Mouse (Mus musculus): ENCODE measurements around the gene Mafg. TPM values are rescaled to one million over a fixed set of nuclear protein-coding genes. Genes with fewer than 3 reads are reported as not detected.

Gene Mafg
- total and polyA plus RNA-seq, 3 experiments = 48.1 to 66.9 (median 60.7) TPM

DNA sequence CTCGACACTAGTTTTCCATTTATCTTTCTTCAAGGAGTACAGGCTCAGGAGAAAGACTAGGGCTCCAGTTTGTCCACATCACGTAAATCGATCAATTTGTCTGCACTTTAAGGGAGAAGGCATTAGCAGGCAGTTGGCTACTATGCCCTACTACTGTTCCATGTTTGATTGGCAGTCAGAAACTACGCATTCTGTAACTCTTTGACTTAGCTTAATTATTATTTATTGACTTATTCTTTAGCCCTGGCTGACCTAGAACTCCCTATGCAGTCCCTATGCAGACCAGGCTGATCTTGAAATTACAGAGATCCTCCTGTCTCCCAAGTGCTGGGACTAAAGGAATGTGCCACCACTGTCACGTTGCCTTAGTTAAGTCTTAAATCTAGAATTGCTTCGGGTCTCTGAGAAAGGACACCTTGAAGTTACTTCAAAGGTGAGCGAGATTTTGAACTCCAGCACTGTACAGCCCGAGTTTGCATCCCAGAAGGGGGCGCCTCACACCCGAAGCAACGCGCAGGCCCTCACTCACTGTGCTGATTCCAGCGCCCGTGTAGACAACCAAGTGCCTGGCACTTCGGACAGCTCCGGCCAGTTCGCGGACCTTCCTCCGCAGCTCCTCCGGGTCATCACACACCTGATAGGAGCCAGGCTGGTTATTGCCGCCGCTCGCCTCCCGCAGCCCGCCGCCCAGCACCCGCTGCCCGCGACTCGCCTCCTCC lies 9.3 kb downstream of the Mafg start:
- peak; percentile 80 for DNase-seq

DNA sequence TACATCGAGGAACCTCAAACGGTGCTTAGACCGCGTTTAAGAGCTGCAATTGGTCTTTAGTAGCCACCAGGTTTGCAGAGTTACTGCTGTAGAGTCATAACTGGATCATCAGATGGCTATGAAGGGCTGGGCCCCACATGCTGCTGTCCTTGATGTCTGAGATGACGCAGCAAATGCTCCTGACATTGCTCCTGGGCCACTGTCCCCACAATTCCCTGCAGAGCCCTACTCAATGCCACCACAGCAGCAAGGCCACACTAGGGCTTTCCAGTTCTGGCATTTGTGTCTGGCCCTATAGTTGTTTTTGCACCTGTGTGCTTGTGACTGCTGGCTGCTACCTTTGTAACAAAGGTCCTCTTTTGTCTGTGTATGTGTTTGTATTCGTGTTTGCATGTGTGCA lies 10.6 kb downstream of the Mafg start:
- DNase-seq = peak; percentile 78

DNA sequence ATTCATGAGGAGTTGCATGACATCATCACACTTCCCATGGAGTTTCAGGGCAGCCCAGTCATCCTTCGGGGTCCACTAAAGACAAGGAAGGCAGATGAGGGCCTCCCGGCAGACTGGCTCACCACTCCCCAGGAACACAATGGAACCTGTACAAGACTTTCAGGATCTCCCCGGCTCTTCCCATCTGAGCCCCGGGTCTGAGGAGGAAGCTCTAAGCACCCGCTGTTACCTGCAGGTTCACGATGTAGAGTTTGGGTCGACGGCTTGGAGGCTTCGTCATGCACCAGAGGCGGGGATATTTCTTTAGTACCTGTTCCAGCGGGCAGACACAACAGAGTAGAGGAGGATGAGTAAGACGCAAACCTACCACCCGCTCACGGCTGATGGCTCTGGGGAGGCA lies 13.2 kb downstream of the Mafg start:
- peak; percentile 1 for DNase-seq

DNA sequence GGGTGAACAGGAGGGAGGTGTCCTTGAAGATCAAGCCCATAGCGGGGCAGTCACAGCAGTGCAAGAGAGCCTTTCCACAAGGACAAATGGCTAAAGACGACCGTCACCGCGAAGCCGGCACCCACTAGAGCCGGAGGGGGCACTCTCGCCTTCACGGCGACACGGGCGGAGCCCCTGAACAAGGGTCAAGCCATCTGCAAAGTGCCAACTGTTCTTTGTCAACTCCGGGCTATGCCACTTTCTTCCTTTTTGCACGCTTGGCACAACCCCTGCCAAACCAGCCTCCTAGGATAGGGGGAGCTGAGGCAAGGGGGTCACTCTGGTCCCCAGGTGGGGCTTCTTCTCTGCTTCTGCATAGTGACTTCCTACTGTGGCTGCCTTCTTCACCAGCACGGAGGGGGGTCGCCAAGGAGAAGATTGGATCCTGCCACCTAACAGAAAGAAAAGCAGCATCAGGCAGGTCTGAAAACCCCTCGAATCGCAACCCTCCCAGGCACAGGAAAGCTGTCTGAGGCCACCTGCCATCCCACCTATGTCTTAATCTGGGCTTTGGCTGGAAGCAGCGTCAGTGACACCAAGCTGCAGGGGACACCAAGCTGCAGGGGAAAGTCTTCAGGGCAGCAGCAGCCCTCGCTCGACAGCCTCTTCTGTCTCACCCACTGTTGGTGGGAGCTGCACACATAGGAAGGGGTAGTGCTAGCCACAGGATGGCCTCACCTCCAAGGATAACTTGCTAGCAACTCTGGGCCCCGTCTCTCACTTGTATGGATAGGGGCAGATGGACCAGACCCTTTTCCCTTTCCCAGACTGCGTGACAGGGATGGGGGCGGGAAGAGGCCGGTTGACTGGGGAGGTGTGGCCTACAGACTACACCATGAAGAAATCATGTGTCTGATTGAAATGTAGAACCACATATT lies 14.5 kb downstream of the Mafg start:
- peak; percentile 55 for DNase-seq

DNA sequence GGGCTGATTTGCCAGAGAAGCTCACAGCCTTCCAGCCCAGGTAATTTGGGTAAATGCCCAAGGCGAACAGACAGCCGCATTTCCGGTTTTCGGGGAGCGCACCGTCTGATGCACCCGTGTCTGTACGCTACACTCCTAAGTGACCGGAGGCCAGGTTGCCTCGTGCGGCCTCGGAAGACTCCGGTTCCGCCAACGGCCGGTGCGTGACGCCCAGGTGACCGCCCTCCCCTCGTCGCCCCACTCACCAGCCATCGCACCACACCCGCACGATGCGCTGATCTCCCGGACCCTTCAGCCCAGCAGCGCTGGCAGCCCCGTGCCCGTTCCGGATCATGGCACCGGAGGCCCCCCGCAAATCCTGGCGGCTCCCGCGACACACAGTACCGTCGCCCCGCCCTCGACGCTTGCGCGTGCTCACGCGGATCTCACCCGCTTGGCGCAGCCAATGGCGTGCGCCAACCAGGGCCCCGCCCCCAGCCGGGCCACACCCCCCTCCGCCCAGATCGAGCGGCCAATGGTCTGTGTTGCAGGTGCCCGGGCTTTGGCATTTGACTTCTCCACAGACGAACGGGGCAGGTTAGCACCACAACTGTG lies 15.8 kb downstream of the Mafg start, which contains the start of gene Pcyt2:
Pcyt2 (minus strand) TSS at position 418 of the 594 bp plus-strand sequence.
- DNase-seq = peak; percentile 97

DNA sequence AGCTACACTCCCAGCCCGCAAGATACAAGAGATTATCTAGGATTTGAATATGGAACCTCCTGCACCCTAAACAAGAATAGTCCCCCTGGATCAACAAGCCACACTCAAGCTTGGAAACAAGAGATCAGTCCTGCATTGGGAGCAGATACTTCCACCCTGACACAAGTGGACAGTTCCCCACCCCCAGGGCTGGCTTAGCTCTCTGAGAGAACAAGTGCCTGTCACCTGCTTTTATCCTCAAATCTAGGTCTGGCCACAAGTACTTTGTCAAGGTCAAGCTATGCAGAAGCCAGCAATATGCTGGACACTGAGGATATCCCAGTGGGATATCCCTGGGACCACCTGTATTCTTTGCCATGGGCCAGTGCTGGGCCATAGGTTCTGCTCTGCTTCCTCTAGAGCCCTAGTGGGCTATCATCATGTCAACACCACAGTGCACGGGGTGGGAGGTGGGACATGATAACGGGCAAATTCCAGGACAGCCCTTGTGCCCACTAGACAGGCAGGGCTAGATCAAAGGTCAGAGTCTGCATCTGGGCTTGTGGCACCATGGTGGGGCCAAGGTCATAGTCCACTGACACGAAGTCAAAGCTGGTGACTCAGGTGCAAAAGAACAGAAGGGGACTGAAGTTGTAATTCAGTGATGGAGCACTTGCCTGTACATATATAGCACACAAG lies 16.6 kb downstream of the Mafg start:
- DNase-seq = peak; percentile 31

DNA sequence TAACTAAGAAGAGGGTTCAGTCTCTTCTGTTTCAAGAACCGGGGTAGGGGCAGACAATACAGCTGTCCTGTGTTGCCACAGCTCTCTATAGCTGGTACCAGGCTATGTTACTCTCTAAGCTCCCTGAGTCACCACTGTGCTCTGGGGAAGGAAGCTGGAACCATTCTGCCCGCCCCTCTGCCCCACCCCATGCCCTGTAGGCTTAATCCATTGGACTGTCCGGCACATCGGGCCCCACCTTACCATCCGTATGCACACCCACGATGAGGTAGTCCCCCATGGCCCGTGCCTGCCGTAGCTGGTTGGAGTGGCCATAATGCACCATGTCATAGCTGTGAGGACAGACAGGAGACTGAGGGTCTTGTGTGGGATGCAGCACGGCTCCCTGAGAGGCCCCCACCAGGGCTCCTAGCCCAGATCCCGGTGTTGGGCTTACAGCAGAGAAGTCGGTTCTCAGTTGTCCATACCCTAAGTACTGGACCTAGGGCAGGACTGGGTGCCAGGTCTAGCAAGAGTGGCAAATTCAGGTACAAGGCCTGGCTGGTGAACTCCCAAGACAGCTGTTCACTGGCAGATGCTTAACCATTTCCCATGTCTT lies 17.7 kb downstream of the Mafg start:
- no peak for DNase-seq

DNA sequence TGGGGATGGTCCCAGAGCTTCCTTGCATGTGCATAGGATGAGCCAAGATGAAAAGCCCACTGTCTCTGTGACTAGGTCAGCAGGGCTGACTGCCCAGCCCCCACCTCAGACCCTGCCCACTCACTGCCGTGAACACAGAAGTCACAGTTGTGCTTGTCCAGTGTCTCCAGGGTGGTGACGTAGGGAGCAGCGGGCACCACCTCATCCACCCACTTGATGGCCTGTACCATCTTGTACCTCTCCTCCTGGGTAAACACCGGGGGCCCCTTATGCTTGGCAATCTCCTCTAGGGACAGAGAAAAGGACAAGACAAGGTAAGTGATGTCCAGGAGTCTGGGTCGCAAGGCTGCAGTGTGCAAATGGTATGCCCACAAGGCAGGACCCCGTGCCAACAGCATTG lies 18.2 kb downstream of the Mafg start:
- DNase-seq = no peak

DNA sequence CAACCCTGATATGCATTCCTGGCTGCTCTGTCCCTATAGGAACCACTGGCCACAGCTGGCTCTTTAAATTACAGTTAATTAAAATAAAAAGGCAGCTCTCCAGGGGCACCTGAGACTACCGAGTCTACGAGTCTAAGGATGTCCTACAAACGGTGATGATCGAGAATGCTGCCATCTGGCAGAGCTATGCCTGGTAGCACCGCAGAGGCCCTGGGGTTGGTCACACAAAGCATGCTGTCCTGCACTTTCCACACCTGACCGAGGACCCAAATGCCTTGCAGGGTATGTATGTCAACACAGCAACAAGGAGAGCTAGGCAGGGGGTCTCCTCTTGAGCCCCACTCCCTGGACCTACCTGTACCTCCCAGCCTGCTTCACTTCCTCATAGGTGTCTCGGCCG lies 19.4 kb downstream of the Mafg start:
- no peak for DNase-seq

DNA sequence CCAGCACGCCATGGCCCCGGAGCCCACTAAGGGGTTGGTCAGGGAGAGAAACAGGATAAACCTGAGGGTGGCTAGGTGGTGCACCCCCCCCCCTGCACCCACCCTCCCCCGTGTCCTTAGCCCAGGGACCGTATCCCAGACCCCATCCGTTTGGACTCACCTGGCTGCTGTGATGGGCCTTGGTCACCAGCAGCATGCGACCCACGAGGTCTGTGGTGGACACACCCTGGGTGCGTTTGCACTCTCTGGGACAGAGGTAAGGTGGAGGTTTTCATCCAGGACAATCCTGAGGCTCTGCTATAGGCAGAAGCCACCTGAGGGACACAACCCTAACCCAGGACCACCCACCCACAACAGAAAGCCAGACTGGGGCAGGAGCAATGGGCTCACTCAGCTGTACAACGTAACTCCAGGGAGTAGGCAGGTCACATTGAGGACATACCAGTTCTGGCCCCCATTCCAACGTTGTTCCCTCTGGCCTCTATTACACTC lies 19.9 kb downstream of the Mafg start:
- DNase-seq = no peak

DNA sequence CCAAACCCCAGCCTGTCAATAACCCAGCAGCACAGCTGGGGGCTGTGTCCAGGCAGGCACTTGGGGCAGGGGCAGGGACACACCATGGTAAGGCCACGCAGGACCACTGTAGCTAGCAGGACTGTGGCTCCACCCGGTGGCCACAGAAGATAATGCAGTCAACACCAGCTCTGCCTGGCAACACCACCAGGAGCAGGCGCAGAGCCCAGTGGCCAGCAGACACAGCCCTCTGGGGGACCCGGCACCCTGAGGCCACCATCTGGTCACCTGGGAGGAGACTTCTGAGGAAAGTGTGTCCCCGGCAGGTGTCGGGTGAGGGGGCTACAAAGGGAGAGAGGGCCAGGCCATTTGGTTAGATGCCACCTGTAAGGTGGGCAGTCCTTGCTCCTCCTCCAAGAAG lies 20.6 kb downstream of the Mafg start:
- peak; percentile 77 for DNase-seq

DNA sequence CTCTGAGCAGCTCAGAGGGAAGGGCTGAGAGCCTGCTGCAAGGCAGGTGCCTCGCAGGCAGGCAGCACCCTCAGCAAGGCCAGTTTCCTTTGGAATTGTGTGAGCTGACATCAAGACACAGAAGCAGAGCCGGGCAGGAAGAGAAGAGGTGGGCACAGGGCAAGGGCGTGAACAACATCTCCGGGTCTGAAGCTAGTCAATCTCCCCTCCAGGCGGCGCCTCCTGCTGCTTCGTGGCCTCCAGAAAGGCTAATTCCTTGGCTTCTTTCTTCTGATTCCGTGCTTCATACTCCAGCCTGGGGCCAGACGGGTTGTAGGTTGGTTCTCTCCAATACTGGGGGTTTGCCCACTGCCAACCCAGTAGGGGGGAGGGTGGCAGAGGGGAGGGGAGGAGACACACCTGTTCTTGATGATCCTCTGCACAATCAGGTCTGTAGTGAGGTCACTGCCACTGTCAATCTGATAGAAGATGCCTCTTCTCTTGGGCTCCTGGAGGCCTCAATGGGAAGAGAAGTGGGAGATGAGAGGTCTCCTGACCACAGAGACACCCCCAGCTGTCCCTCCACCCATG lies 22.8 kb downstream of the Mafg start:
- no peak for DNase-seq

DNA sequence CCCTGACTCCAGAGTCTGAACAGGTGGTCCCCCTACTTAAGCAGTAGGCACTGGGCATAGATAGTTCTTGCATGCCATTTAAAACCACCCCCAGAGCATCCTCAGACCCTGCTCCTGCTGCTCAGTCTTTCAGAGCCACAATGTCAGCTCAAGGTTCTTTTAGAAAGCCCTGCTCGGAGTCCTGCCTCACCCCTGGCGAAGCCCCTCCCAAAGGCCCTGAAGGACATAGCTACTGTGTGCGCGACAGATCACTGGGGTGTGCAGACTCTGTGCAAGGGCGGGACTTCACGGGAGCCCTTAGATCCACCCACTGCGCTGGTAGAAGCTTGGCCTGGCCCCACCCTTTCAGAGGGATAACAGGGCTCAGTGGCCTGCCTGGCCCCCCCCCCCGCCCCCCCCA lies 24.1 kb downstream of the Mafg start:
- peak; percentile 77 for DNase-seq

DNA sequence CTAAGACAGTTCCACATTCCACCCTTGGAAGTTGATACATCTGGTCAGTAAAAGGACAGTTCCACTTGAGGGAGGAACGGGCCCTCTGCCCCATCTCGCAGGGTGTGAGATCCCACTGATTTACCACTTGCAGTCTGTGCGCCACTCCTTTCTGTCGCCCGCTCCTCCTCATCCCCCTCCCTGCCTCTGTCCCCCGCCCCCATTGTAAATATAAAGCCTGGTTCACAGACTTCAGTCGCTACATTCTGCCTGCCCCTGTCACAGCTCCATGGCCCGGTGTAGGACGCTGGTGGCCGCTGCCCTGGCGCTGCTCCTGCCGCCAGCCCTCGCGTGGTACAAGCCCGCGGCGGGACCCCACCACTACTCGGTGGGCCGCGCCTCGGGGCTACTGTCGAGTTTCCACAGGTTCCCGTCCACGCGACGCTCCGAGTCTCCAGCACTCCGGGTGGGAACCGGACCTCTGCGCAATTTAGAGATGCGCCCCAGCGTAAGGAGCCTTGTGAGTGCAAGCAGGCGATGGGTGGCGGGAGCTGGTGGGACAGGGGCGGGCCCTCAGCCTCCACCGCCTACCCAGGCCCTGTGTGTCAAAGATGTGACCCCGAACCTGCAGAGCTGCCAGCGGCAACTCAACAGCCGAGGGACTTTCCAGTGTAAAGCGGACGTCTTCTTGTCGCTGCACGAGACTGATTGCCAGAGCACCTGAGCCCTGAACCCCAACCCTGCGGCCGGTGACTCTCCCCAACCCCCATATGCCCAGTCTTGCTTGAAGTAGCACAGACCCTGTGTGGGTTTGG lies 25.0 kb downstream of the Mafg start, which contains the start of gene Npb:
Npb (plus strand) TSS at position 237 of the 794 bp plus-strand sequence.
- no peak for DNase-seq

DNA sequence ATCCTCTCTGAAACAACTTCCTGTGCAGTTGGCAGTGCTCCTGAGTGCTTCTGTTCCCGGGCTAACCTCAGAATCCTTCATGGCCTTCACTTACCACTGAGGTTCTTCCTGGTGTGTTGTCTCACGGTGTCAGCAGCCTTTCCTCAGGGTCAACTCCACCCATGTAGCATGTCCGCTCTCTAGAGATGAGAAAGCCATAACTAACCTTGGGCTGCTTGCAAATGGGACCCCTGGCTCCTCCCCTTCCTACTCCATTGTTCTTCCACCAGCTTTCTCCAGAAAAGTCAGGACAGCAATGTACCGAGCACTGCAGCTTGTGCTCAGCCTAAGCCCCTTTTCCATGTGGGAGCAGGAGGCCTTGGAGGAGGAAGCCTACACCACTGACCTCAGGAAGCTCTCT lies 26.6 kb downstream of the Mafg start:
- no peak for DNase-seq

DNA sequence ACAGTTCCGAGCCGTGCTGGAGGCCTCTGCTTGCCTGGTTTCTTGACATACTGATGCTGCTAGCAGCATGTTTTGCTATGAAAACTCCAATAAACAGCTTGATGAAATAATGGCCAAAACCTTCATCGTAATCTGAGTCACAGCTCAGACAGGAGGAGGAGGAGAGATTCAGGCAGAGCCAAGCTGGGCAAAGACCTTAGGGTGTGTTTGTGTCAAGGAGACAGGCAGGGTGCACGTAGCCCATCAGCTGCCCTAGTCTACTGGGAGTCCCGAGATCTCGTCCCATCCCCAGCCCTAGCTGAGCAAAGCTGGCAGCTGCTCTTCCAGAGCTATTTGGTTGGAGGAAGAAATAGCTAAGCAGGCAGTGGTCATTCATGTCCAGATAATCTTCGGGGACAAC lies 27.7 kb downstream of the Mafg start:
- DNase-seq = no peak

DNA sequence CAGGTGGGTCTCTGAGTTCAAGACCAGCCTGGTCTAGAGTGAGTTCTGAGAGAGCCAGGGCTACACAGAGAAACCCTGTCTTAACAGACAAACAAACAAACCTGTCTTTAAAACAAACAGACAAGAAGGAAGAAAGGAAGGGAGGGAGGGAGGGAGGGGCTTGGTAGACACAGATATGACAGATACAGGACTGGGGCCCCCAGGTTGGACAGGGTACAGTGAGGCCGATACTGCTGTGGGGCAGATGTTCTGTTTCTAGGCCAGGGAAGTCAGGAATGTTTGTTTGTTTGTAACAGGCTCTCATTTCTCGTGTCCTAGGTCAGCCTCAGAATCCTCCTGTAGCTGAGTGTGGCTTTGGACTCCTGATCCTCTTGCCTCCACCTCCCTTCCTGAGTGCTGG lies 29.9 kb downstream of the Mafg start:
- no peak for DNase-seq

DNA sequence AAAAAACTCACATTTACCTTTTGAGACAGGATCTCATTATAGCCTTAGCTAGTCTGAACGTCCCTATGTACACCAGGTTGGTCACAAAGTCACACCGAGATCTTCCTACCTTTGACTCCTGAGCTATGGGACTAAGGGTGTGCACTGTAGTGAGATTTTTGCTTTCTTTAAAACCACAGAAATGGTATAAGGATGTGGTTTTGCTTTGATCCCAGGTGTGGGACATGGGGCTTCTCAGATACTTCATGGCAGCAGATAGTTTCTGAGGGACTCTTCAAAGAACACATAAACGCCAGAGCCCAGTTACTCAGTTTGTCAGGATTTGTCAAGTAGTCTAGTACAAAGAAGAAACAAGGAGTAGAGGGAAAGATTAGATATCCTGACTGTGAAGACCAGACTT lies 32.7 kb downstream of the Mafg start:
- DNase-seq = no peak

DNA sequence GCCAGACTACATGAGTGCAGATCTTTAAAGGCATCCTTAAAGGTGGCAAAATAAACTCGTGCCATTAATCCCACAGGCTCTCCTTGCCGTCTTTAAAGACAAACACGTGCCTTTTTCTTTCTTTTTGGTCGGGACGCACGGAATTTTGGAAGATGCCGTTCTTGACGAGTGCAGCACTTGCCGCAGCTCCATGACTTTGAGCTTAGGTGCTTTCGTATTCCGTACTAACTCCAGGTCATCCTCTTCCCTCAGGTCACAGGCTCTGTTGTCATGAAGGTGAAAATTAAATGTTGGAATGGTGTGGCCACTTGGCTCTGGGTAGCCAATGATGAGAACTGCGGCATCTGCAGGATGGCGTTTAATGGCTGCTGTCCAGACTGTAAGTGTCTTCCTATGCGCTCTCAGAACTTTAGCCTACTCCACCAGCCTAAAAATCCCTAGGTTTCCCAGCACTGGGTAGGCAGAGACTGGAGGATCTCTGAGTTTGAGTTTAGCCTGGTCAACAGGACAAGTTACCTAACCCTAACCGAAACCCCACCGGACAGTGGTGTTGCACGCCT lies 34.3 kb downstream of the Mafg start:
- DNase-seq = no peak

Data from adrenal gland, adult 2 months (tissue).